Mouse (Mus musculus) right cerebral cortex, postnatal 25 days (tissue): ENCODE results near the gene Ppp1r15a.
A peak's percentile ranks its signal among the peaks of the same experiment; 100 is the strongest.

Source experiments
- DNase-seq: peaks from one replicate; pipeline ENCODE4 v3.0.0; 2022

Ppp1r15a gene

DNA sequence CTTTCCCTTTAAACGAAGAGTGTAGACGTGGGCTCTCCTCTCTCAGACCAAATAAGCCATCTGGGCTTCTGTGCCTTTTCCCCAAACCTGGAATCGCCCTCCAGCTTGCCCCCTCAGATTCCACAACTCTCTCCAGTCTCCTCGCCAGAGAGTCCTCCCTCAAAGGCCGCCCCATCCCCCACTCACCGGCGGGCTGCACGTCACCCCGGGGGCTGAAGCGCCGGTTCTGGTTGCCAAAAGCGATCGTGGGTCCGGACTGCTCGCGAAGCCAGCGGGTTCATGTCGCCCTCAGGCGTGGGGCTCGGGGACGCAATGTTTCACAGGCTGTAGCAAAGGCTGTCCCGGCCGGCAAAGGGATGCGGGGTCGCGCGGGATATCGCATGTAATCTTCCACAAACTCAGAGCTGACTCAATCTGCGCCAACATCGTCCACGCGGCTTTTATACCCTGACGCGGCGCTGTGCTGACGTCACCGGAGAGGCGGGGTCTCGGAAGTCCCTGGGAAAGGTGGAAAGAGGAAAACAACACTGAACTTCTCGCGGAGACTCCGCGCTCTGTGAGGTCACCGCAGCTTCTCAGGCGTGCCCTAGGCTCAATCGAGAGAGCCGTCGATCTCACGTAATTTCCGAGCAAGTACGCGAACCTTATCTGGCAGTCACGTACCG, at the start of gene Ppp1r15a, which contains the start of gene Plekha4:
Ppp1r15a (minus strand) TSS at position 460 of the 665 bp plus-strand sequence.
Plekha4 (plus strand) TSS at position 522 of the 665 bp plus-strand sequence.
- DNase-seq, result peak; percentile 94

DNA sequence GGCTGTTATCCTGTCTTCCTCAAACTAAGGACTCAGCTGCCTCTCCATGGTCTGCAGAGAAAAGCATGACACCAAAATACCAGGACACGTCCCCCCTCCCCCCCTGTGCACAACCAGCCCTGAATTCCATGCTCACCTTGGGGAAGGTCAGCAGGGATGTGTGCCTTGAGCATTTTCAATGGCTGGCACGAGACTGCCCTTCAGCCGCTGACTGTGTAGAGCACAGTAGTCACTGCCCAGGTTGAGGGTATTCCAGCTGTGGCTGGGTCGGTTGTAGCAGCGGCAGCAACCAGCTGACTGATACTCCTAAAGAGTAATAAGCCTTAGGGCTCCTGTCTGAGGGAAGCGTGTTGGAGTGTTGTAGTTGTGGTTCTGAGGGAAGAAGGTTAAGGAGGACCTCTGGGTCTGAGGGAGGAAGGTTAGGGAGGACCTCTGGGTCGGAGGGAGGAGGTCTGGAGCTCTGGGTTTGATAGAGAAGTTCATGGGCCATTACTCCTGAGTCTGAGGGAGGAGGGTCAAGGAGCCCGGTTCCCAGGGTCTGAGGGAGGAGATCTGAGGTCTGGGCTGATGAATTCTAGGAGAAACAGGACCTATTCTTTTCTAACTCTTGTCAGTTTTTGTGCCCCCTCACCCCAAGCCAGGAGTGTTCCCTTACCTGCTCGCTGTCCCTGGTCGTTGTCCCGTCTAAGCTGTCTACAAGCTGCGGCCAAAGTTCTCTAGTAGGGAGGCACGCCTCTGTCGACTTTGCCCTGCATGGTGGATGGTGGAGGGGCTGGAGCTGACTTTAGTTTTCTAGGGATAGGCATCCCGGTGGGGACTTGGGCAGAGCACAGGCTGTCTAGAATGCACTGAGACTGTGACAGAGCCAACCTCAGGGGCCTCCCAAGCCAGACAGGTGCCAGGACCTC, 48.7 kb upstream of the Ppp1r15a start:
- DNase-seq, result no peak

DNA sequence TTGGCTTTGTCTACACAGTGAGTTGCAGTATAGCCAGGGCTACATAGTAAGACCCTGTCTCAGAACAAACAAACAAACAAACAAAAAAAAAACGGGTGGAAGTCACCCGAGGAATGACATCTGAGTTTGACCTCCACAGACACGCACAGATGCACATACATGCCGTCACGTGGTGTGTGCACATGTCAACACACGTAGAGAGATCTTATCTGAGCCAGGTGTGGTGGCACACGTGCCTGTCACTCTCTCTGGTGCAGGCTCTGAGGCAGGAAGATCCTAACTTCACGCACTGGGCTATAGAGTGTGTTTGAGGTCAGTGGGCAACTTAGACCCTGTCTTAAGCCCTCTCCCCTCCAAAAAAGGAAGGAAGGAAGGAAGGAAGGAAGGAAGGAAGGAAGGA, 47.9 kb upstream of the Ppp1r15a start:
- DNase-seq, result no peak

DNA sequence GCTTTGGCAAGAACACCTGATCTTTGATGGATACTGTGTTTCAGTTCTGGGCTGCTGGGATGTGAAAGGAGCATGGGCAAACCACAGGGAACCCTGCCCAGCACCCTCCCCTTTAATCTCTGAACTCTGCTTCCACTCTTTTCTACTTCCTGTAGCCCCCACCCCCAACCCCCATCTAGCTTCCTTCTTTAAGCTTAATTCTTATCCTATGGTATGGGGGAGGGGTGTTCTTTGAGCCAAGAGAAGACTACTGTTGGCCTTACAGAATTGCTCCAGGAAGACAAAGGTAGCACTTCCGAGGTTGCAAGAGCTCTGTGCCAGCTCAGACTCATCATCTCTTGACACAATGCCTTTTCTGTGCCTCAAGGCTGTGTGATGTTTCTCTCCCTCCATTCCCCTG, 45.9 kb upstream of the Ppp1r15a start:
- no peak for DNase-seq

DNA sequence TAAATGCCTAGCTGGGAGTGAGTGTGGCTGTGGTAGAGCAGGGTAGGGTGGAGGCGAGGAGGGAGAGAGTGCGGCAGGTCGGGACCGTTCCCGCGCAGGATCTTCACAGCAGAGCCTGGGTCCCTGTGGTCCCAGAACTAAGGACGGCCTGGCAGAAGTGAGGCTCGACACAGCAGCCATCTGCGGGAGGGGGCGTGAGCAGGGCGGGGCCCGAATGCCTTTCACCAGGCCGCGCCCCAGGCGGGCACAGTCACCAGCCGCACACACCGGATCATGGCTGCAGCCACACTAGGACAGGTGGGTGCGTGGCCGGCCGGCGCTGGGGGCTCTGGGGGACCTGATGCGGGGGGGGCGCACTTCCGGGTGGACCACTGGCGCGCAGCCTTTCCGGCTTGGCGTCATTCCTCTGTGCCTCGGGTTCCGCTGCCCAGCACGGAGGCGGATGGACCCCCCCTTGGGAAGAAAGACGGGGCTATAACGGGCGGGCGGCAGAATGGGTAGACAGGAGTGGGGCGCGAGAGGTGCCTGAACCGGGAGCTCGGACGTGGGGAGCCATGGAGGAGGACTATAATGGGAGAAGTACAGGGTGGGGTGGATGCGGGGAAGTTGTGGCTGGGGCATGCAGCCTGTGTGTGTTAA, 44.2 kb upstream of the Ppp1r15a start, which contains the start of gene Bcat2:
Bcat2 (plus strand) TSS at position 51 of the 639 bp plus-strand sequence.
- DNase-seq, result peak; percentile 64

DNA sequence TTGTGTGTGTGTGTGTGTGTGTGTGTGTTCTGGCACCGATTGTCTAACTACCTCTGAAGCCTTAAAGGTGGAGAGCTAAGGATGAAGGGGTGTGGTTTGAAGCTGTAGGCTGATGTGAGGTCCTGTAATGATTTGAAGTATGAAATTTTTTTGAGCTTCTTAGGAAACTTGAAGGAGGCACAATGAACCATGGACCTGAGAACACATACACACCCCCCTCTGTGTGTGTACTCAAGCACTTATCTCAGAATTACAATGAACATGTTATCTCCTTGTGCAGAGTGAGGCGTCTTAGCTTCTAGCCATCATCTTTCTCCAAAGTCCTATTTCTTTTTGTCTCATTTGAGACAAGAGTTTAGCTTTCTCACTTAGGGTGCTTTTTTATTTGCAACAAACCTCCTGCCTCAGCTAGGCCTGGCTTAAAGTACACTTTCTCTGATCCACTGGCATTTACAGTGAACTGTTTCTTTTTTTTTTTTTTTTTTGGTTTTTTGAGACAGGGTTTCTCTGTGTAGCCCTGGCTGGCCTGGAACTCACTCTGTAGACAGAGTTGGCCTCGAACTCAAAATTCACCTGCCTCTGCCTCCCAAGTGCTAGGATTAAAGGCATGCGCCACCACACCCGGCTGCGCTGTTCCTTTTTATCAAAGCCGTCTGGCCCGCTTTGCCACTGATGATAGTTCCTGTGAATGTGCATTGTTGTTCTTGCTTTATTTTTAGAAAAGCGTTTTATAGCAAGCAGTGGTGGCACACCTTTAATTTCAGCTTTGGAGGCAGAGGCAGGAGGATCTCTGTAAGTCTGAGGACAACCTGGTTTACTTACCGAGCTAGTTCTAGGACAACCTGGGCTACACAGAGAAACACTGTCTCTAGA, 42.8 kb upstream of the Ppp1r15a start:
- DNase-seq, result no peak

DNA sequence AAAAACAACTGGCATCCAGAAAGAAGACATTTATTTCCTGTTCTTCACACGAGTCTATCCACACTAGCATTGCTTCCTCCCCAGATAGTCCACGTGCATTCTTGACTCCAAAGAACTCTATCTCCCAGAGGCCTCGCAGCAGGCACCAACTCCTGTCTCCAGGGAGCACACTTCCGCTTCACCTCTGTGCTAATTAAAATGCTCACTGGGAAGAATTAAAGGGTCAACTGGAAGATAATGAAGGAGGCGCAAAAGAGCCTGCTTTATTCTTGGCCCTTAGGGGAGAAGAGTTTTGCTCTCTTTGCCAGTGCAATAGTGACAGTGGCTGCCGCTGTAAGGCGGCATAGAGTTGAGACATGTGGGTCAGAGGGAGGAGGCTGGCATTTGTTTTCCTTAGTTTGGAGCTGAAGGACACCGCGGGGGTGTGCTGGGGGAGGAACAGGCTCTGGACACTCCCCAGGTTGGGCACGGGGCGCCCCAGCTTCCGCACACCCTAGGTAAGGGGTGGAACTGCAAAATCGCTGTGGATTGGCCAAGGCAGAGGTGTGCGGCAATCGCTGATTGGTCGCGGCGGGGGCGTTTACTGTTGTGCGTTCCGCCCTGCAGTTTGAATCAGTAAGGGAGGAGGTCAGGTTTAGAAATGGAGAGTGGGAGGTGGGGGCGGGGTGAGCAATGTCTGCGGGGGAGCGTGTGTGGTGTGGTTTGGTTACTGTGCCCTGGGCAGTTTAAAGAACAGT, 41.9 kb upstream of the Ppp1r15a start:
- DNase-seq, result peak; percentile 86

DNA sequence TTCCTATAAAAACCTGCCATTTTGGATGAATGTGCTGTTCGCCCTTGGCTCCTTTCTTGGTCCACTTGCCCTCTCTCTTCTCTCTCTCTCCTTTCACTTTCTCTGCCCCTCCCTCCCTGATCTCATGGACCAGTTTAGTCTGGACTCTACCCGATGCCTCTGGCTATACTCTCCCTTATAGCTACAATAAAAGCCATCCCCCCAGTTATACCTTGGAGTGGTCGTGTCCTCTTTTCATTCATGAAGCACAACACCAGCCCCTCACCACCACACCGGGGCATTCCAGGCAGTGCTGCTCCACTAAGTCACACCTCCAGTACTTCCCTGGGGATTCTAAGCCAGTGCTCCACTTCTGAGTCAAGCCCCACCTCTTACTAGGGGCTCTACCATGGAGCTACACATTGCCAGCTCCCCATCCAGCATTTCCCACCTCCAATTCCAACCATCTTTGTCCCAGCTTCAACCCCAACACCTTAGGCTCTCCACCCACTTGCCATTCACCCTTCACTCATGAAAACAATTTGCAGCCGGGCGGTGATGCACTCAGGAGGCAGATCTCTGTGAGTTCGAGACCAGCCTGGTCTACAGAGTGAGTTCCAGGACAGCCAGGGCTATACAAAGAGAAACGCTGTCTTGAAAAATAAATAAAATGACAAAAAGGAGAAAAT, 41.2 kb upstream of the Ppp1r15a start:
- no peak for DNase-seq

DNA sequence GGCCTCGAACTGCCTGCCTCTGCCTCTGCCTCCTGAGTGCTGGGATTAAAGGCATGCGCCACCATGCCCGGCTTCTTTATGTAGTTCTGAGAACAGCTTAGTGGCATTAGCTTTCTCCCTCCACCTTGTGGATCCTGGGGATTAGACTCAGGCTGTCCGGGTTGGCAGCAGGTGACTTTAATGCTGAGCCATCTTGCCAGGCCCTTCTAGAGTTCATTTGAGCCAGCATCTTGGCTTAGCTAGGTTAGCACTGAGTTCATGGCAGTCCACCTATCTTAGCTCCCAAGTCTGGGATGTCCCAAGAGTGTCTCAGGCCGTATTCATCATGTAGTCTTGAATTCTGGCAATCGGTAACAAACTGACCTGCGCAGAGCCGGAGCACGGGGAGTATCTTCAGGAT, 39.4 kb upstream of the Ppp1r15a start:
- no peak for DNase-seq

DNA sequence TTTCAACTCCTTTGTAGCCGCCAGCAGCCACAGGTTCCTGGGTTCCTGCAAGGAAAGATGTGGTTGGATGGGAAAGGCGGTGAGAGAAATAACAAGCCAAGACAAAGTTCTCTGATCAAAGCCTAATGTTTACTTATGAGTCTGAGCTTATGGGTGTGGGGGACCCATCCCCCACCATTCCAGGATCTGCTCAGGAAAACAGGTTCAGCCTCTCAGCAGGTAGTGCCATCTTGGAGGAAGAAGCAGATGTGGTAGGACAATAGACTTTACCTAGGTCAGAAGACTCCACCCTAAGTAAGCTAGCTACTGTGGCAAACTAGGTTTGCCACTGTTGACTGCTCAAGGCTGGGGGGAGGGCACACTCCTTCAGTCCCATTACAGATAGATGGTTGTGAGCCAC, 38.7 kb upstream of the Ppp1r15a start:
- DNase-seq, result no peak

DNA sequence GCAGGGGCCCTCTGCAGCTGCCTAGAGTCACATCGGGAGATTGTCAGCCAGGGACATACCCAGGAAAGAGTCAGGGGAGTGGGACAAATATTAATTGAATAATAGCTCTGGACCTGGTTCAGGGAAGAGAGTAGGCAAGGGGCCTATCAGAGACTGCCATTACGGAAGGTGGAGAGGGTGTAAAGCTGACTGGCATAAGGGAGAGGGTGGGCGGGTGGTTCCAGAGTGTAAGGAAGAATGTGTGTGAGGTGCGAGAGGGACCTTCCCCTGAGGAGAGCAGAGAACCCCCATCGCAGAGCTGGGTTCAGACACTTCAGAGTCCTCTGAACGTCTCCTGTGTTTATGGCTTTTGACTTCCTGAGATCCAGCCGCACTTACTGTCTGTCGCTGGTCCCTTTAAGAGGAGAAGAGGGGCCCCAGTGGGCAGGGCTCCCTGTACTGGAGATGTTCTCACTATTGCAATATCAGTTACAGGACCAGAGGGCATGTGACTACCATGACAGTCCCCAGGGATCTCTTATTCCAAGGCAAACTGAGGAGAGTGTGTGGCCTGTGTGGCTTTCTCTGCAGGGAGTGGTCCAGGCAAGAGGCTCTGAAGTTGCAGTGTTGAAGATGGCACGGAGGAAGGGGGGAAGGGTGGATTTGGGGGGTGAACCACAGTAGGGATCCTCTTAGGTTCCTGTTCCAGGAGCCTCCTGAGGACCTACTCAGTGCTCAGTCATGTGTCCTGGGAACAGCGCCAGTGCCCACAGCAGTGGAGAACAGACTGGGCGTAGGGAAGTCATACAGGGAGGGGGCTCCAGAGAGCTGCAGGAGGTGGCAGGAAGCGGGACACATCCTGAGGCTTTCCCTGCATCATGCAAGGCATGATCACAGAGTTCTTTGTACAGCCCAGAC, 35.8 kb upstream of the Ppp1r15a start:
- DNase-seq, result no peak

DNA sequence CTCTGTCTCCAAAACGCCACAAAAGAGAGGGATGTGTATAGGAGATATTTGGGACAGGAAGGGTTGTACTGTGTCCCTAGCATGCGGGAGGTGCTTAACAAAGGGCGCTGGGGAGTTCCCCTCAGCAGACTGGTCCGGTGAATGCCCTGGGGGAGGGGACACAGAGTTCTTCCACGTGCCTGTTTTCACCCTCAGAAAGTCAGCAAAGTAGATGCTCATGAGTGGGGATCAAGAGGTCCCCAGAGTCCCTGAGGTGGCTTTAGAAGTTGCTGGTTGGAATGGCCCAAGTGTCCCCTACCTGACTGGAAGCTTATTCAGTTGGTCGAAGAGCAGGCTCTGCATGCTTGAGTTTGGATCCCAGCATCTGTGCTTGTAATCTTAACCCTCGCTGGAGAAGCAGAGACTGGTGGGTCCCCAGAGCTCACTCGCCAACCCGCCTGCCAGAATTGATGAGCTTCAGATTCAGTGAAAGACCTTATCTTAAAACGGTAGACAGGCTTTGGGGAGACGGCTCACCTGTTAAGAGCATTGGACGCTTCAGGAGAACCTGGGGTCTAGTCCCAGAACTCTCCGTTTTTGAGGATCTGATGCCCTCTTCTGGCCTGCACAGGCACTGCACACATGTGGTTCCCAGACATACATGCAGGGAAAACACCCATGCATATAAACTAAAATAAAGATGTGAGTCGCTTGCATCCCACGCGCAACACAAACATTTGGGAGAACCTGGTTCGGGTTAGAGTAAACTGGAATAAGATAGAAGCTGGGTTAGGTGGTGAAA, 35.0 kb upstream of the Ppp1r15a start:
- peak; percentile 70 for DNase-seq

DNA sequence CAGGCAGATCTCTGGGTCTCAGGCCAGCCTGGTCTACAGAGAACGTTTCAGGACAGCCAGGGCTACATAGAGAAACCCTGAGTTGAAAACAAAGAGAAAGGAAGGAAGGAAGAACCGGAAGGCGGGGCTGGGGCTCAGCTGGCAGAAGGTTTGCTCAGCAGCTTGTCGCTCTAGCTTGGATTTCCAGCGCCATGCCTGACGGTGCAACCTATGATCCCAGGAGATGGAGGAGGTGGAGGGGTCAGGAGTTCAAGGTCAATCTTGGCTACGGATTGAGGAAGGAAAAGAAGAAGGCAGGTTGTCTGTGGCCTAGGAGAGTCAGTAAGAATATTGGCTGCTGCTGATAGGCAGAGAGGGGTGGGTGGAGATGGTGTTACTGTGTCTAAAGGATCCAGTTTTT, 34.2 kb upstream of the Ppp1r15a start:
- DNase-seq, result no peak

DNA sequence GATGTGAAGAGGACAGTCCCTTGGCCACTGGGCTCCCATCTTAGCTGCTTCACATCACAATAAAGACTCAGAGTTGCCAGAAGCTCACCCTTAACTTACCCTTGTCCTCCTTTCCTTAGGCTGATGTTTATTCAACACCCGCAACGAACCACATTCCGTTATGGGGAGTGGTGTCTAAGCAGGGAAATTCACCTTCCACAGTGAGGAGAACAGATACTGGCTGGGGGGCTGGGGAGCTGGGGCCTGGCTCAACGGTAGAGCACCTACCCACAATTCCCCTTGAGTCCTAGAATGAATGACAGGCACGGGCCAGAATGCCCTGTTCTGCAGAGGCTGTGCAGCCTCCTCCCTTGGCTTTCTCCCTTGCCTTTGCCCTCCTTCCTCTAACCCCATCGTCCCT, 32.8 kb upstream of the Ppp1r15a start:
- DNase-seq, result no peak

DNA sequence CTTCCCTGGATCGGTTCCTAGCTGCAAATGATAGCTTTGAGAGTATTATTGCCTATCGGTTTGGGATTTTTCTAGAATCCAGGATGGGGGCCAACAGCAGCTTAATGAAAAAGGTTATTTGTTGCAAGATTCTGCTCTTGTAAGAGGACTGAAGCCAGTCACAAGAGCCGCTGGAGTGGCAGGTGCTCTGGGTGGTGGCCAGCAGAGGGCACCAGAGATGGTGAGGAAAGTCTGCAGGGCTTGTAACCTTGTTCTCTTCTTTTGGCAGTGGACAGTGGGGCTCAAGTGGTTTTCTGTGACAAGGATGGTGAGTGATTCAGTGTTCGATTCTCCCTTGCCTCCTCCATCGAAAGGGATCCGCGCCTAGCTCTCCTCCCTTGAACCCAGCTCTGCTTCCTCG, 29.7 kb upstream of the Ppp1r15a start:
- peak; percentile 65 for DNase-seq

DNA sequence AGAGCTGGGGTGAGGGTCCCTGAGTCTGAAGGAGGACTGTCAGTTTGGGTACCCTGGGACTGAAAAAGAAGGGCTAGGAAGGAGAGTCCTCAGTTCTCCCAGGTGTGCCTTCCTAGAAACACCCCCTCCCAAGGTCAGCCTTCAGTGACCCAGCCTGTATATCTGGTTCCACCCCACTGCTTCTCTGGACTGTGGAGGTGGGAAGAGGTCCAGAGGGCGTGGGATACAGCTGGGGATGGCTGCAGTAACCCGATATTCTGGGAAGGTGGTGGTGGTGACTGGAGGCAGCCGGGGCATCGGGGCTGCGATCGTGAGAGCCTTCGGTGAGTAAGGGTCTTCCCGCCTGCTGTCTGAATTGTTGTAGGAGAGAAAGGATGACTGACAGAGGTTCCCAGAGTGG, 28.7 kb upstream of the Ppp1r15a start, which contains the start of gene Hsd17b14:
Hsd17b14 (plus strand) TSS at position 150 of the 400 bp plus-strand sequence.
- no peak for DNase-seq

DNA sequence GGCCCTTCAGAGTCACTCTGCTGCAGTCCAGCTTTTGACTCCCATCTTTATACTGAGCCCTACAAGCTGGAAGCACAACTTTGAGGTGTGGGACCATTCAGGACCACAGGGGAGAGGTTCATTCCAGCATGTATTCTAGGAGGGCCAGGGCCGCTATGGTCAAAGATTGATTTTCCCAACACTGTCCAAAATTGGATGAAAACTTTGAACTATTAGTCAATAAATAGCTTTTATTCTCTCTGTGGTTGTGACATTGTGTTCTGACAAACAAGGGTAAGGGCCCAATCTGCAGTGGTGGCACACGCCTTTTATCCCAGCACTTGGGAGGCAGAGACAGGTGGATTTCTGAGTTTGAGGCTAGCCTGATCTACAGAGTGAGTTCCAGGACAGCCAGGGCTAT, 27.9 kb upstream of the Ppp1r15a start:
- DNase-seq, result no peak

DNA sequence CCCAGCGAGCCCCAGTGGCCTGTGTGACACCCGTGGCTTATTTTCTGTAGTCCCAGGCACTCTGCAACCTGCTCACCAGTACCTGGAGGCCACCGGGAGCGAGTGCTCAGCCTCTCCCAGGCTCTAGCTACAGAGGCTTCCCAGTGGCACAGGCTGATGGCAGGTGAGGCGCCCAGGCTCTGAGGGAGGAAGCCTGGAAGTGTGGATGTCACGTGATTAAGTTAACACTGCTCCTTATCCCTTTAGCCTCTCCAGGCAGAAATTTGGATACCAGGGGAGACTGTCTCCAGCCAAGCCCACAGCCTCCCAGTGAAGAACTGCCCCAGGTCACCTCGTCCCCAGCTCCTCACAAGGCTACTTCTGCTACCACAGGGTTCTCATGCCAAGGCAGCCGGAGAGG, 27.5 kb upstream of the Ppp1r15a start:
- DNase-seq, result no peak

DNA sequence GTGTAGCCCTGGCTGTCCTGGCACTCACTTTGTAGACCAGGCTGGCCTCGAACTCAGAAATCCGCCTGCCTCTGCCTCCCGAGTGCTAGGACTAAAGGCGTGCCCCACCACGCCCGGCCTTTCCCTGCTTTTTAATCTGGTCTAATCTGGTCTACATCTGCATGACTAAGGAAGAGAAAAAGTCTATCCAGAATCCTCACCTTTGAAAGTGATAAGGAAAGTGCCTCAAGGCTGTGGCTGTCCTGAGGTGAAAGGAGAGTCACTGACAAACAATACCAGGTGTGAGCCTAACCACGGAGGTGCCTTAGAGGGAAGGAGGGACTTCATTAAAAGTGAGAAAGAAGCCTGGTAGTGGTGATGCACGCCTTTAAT, 25.4 kb upstream of the Ppp1r15a start:
- DNase-seq, result no peak
